Comparison of ENCODE assay signal across 13 mouse cellular contexts in genomic region chr4:155120583-155120982, GRCm38 (mm10). TPM values are rescaled to one million over a fixed set of nuclear protein-coding genes. Genes with fewer than 3 reads are reported as not detected.
DNase-seq lines count a peak whose midpoint lies in the region; ATAC-seq lines count a peak whose summit lies in the region.
"Had no signal": no experiment of that assay in that cellular context is flagged by ENCODE, and none has a peak within 500 bp of the region (broad histone marks: within the 10 kb centered on the region; RNA-seq: fewer than 3 reads in every experiment).

No protein-coding gene starts in this region.

- ATAC-seq in forebrain, embryonic 14.5 days = no peak
- ATAC-seq in limb, embryonic 11.5 days (ENCODE audit: insufficient number of reproducible peaks, low FRiP score, low TSS enrichment, low read depth) = no peak
- peak; percentile 1; the same call in 1 of the 2 replicates for ATAC-seq in megakaryocyte, adult 5-6 weeks (ENCODE audit: poor library complexity, severe bottlenecking)

- H3K9ac ChIP-seq in forebrain, embryonic 14.5 days (ENCODE audit: low read length) = no peak overlapping the region
- no peak overlapping the region for H3K9ac ChIP-seq in limb, embryonic 11.5 days (ENCODE audit: low read length)
- H3K9ac ChIP-seq: forebrain, embryonic 12.5 days had no signal

- no peaks in the 10 kb centered on the region for H3K36me3 ChIP-seq in forebrain, embryonic 10.5 days (replicated peaks)
- H3K36me3 ChIP-seq in forebrain, embryonic 14.5 days (ENCODE audit: control insufficient read depth, insufficient read depth, low read length) = no peaks in the 10 kb centered on the region
- H3K36me3 ChIP-seq in limb, embryonic 11.5 days (ENCODE audit: control insufficient read depth, insufficient read depth, low read length) = no peaks in the 10 kb centered on the region
- H3K36me3 ChIP-seq: forebrain, embryonic 12.5 days had no signal

- DNase-seq in forebrain, embryonic 10.5 days (ENCODE audit: extremely low spot score, low spot score) = no peak
- no peak for DNase-seq in forebrain, embryonic 14.5 days (ENCODE audit: low spot score)
- peak; percentile 70 for DNase-seq in R1 (ENCODE audit: low read depth, low spot score)
- DNase-seq in limb, embryonic 11.5 days (ENCODE audit: low spot score) = no peak
- no peak for DNase-seq in T-cell, adult 2 months (ENCODE audit: low spot score)
- no peak for DNase-seq in left cerebral cortex, postnatal 14 days (ENCODE audit: low spot score in 2 of 2)
- DNase-seq in kidney, postnatal 14 days = no peak
- DNase-seq: cerebellum, postnatal 10 days; gastrocnemius, postnatal 36 days; kidney, postnatal 4 days; right cerebral cortex, postnatal 25 days had no signal

- intact Hi-C loops in left cerebral cortex, postnatal 14 days (cut with DNase I) = no loop called here

- H3K4me2 ChIP-seq in forebrain, embryonic 14.5 days (ENCODE audit: low read length) = no peak overlapping the region
- H3K4me2 ChIP-seq in limb, embryonic 11.5 days (ENCODE audit: low read depth, severe bottlenecking) = no peak overlapping the region
- H3K4me2 ChIP-seq: forebrain, embryonic 12.5 days had no signal

- 82% methylated on average over 5 of the region's 5 CpGs for WGBS in forebrain, embryonic 10.5 days
- 82% methylated on average over 5 of the region's 5 CpGs for WGBS in forebrain, embryonic 14.5 days
- 70% methylated on average over 5 of the region's 5 CpGs for WGBS in limb, embryonic 11.5 days

- H3K27ac ChIP-seq in forebrain, embryonic 10.5 days = peak overlapping the region; percentile 59
- H3K27ac ChIP-seq in forebrain, embryonic 14.5 days (ENCODE audit: low read depth, low read length) = no peak overlapping the region
- peak overlapping the region; percentile 59; the same call in 1 of the 2 replicates for H3K27ac ChIP-seq in limb, embryonic 11.5 days (replicated peaks; ENCODE audit: low read depth, low read length)
- H3K27ac ChIP-seq: forebrain, embryonic 12.5 days had no signal

- no peaks in the 10 kb centered on the region for H3K27me3 ChIP-seq in forebrain, embryonic 10.5 days (ENCODE audit: poor library complexity, severe bottlenecking)
- no peaks in the 10 kb centered on the region for H3K27me3 ChIP-seq in forebrain, embryonic 14.5 days (replicated peaks; ENCODE audit: control insufficient read depth, insufficient read depth, low read length)
- H3K27me3 ChIP-seq in limb, embryonic 11.5 days (ENCODE audit: control insufficient read depth, insufficient read depth, low read length) = no peaks in the 10 kb centered on the region

- H3K4me3 ChIP-seq in forebrain, embryonic 10.5 days = no peak overlapping the region
- H3K4me3 ChIP-seq in forebrain, embryonic 14.5 days (ENCODE audit: low read depth, low read length) = no peak overlapping the region
- no peak overlapping the region for H3K4me3 ChIP-seq in limb, embryonic 11.5 days (ENCODE audit: low read depth, low read length)
- H3K4me3 ChIP-seq: forebrain, embryonic 12.5 days had no signal

- H3K9me3 ChIP-seq in forebrain, embryonic 10.5 days = no peaks in the 10 kb centered on the region
- no peaks in the 10 kb centered on the region for H3K9me3 ChIP-seq in forebrain, embryonic 14.5 days (replicated peaks; ENCODE audit: control insufficient read depth, low read length)
- H3K9me3 ChIP-seq in limb, embryonic 11.5 days (ENCODE audit: control insufficient read depth, low read length) = peaks cover 2% of the 10 kb centered on the region; the same call in 1 of the 2 replicates
- H3K9me3 ChIP-seq: forebrain, embryonic 12.5 days had no signal

- H3K4me1 ChIP-seq in forebrain, embryonic 10.5 days = peaks cover 77% of the 10 kb centered on the region
- H3K4me1 ChIP-seq in forebrain, embryonic 14.5 days (ENCODE audit: control insufficient read depth, insufficient read depth, low read length) = peaks cover 11% of the 10 kb centered on the region
- peaks cover 32% of the 10 kb centered on the region for H3K4me1 ChIP-seq in limb, embryonic 11.5 days (ENCODE audit: control insufficient read depth, insufficient read depth, low read length)

RNA-seq across cellular contexts. Expression of gene Morn1, which starts 34.2 kb away (rescaled TPM):
- 4.5 and 6.8 TPM in 2 replicates for polyA plus RNA-seq in forebrain, embryonic 10.5 days (2016; fragmentation: Nextera tagmentation; extraction: Ambion mirVana)
- polyA plus RNA-seq in forebrain, embryonic 14.5 days (2014; fragmentation: Nextera tagmentation; extraction: Ambion mirVana) = 7.1 and 10.6 TPM in 2 replicates
- polyA plus RNA-seq in limb, embryonic 11.5 days (2014; fragmentation: Nextera tagmentation; extraction: Ambion mirVana) = 3.5 and 4.5 TPM in 2 replicates
- 0.71 TPM in 1 of 2 replicates, not detected in the other for total RNA-seq in megakaryocyte, adult 5-6 weeks (2015)
- total RNA-seq in megakaryocyte, adult 5-6 weeks (2017) = 0.95 and 1.1 TPM in 2 replicates
- total RNA-seq in left cerebral cortex, postnatal 14 days (2021) = 10 to 100 TPM; 12.1 to 12.9 TPM

RNA-seq across cellular contexts. Expression of gene Rer1, which starts 34.4 kb away (rescaled TPM):
- 133 and 137 TPM in 2 replicates for polyA plus RNA-seq in forebrain, embryonic 10.5 days (2016; fragmentation: Nextera tagmentation; extraction: Ambion mirVana)
- polyA plus RNA-seq in forebrain, embryonic 14.5 days (2014; fragmentation: Nextera tagmentation; extraction: Ambion mirVana) = 161 and 163 TPM in 2 replicates
- 137 and 149 TPM in 2 replicates for polyA plus RNA-seq in limb, embryonic 11.5 days (2014; fragmentation: Nextera tagmentation; extraction: Ambion mirVana)
- 133 and 141 TPM in 2 replicates for total RNA-seq in megakaryocyte, adult 5-6 weeks (2015)
- 116 and 130 TPM in 2 replicates for total RNA-seq in megakaryocyte, adult 5-6 weeks (2017)
- total RNA-seq in left cerebral cortex, postnatal 14 days (2021) = 10 to 100 TPM; 65.5 to 67.8 TPM

RNA-seq across cellular contexts. Expression of gene Pex10, which starts 53.8 kb away (rescaled TPM):
- polyA plus RNA-seq in forebrain, embryonic 10.5 days (2016; fragmentation: Nextera tagmentation; extraction: Ambion mirVana) = 22.2 TPM in 2 replicates
- polyA plus RNA-seq in forebrain, embryonic 14.5 days (2014; fragmentation: Nextera tagmentation; extraction: Ambion mirVana) = 4.2 and 4.9 TPM in 2 replicates
- polyA plus RNA-seq in limb, embryonic 11.5 days (2014; fragmentation: Nextera tagmentation; extraction: Ambion mirVana) = 6.5 and 8.5 TPM in 2 replicates
- total RNA-seq in megakaryocyte, adult 5-6 weeks (2015) = 3.7 and 4.3 TPM in 2 replicates
- total RNA-seq in megakaryocyte, adult 5-6 weeks (2017) = 3.3 and 5.7 TPM in 2 replicates
- total RNA-seq in left cerebral cortex, postnatal 14 days (2021) = 10 to 100 TPM; 21.2 to 23.1 TPM
